Mouse (Mus musculus) bone marrow, adult 2 months (tissue): Measurements from ENCODE around the gene Krt36.

Source experiments
- CTCF ChIP-seq: fragments of 200-500 bp; IDR thresholded peaks from 2 replicates; pipeline ENCODE4 v1.5.1; 2011; ENCODE audit warnings: low read length, control low read depth; ENCODE audit not compliant: control insufficient read depth, insufficient read depth
- POLR2A ChIP-seq: fragments of 200-500 bp; IDR thresholded peaks from 2 replicates; pipeline ENCODE4 v1.6.1; 2011; ENCODE audit warnings: low read depth, mild to moderate bottlenecking, control low read depth, low read length, borderline replicate concordance; ENCODE audit not compliant: control insufficient read depth

DNA sequence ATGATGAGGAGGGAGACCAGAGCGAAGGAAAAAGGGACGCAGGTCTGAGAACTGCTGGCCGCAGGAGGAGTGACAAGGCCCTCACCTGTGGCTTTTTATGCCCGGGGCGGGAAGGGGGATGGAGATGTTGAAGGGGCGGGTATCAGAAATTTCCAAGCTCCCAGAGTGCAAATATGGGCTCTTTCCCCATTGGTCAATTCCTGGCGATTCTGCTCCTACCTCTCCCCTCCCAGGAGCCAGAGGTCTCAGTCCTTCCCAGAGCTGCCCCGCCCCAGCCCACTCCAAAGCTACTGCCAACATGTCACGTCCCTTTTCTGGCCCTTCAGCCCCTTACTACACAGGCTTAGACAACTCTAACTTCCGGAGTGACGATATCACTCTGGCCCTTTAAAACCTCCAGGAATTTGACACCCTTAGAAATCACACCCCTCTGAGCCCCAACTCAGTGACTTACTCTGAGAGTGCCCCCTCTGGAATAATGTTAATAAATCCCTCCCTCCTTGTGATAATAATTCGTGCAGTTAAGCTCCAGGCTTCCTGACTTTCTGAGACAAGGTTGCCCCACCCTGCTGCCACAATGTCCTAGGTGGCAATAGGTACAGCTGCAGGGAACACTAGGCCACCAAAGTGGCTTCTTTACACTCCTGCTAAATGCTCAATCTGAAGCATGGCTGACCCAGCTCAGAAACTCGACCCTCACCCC is 40.6 kb upstream of the Krt36 start:
- TF ChIP-seq CTCF (no peak), POLR2A (no peak)
